Mouse (Mus musculus) B cell, adult 62 days (primary cell): Measurements from ENCODE around the gene Cux2. TPM values are rescaled to one million over a fixed set of nuclear protein-coding genes. Genes with fewer than 3 reads are reported as not detected.

Source experiments
- total RNA-seq: library from RNA; stranded (reverse); gene quantifications from 4 replicates; pipeline ENCODE4 v1.2.4, GENCODE M21; 2023

Gene Cux2
- not detected in 4 replicates for total RNA-seq

GRCm38 (mm10) chr5:122050017-122050831 is at the start of gene Cux2:
Gene Cux2 (minus strand): TSS chr5:122050102.

GRCm38 (mm10) chr5:121848743-121849142 is 201.2 kb downstream of the Cux2 start, which contains the start of gene Pheta1:
Gene Pheta1 (plus strand): TSS chr5:121848984.

GRCm38 (mm10) chr5:121837441-121838340 is 212.2 kb downstream of the Cux2 start, which contains the start of gene Sh2b3:
Gene Sh2b3 (minus strand): TSS chr5:121837646.

Other genes with a start within 250 kb of the Cux2 start
- 159 to 169 TPM (median 162 TPM) in 4 replicates for gene Sh2b3, start 212.5 kb downstream of the Cux2 start, total RNA-seq
- 2.5 to 3.3 TPM (median 3.1 TPM) in 4 replicates for gene Pheta1, start 201.1 kb downstream of the Cux2 start, total RNA-seq
- not detected in 4 replicates for gene Myl2, start 50.8 kb upstream of the Cux2 start, total RNA-seq
- 0.97 to 1.6 TPM in 2 of 4 replicates, not detected in the others for gene Ccdc63, start 90.7 kb upstream of the Cux2 start, total RNA-seq
- gene Ppp1cc, start 108.2 kb upstream of the Cux2 start, total RNA-seq = 212 to 277 TPM (median 248 TPM) in 4 replicates
- 709 to 813 TPM (median 779 TPM) in 4 replicates for gene Hvcn1, start 156.7 kb upstream of the Cux2 start, total RNA-seq
- gene Tctn1, start 214.4 kb upstream of the Cux2 start, total RNA-seq = 19.0 to 24.6 TPM (median 22.6 TPM) in 4 replicates
- gene Pptc7, start 234.3 kb upstream of the Cux2 start, total RNA-seq = 21.5 to 25.4 TPM (median 24.0 TPM) in 4 replicates